Mouse (Mus musculus) cerebellum, postnatal 36 days (tissue): ENCODE results near the gene Stard9.

Experiments used
- DNase-seq, 2 experiments: peaks; one replicate each; pipeline ENCODE4 v3.0.0; 2021 to 2022; ENCODE audit warnings: mixed read lengths in 2 of 2

Gene Stard9

DNA sequence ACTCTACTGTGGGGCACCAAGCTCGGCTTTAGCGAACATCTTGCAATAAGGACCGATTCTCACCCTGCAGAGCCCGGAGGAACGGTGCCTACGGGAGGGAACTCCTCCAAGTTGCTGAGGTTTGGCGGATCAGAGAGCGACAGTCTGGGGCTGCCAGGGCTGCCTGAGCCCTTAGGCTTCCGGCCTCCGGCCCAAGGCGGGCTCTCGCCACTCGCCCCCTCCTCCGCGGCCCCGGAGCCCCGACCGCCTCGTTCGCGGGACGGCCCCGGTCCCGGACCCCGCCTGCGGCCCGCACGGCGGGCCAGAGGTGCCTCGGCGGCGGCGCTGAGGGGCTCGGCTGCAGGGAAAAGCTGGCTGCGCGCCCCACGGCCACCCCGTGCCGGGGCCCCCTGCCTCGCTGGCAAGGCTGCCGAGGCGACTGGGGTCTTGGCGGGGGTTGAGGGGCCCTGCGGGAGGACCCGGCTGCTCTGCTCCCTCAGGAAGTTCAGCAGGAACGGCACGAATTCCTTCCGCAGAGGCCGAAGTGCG lies 101.8 kb downstream of the Stard9 start:
- DNase-seq: peak in 1 of 2 experiments; percentile 33

DNA sequence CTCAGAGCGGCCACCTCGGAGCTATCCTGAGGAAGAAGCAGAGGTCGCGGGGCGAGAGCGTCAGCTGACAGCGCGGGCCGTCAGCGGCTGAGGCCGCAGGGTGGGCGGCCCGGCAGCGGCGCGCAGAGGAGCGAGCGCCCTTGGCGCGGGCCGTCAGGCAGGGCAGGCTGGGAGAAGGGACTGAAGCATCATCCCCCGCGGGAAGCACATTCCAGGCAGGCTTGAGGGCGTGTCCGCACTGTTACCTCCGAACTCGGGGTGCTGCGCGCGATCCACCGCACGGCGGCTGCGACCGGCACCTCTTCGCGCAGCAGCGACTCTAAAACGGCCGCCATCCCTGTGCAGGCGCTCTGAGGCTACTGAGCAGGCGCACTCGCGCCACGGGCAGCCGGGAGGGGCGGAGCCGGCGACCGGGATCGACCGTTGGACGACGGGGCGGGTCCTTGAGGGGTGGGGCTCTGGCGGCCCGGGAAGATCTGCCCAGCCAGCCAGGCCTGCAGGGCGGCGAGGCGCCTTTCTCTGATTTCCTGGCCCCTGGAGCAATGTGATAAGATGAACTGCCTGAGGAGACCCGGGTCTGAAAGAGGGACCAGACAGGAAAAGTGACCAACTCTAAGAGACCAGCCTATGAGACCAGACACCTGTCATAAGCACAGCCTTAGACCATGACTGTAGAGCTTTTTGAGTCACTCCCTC lies 102.4 kb downstream of the Stard9 start:
- DNase-seq: peak; percentile 90 to 96

GRCm38 (mm10) chr2:120731877-120732530 lies 103.1 kb downstream of the Stard9 start:
- no peak for DNase-seq

- DNase-seq: peak in 1 of 2 experiments; percentile 13
Observed at GRCm38 (mm10) chr2:120745496-120745895, 116.6 kb downstream of the Stard9 start.

DNA sequence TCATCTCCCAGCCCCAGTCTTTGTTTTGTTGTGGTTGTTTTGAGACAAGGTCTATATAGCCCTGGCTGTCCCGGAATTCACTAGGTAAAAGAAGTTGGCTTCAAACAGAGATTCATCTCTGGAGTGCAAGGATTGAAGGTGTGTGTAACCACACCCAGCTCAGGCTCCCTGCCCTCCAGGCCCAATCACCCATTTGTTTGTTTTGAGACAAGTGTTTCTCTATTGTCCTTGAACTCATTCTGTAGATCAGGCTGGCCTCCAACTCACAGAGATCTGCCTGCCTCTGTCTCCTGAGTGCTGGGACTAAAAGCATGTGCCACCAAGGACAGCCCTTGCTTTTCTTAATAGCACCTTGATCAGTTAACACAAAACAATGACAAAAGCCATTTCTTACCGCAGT lies 119.1 kb downstream of the Stard9 start:
- DNase-seq: no peak

GRCm38 (mm10) chr2:120761922-120762321 lies 133.0 kb downstream of the Stard9 start:
- no peak for DNase-seq

GRCm38 (mm10) chr2:120770265-120770935 lies 141.5 kb downstream of the Stard9 start:
- DNase-seq: no peak
